Mouse (Mus musculus): ENCODE results near the gene Nell2. TPM values are rescaled to one million over a fixed set of nuclear protein-coding genes. Genes with fewer than 3 reads are reported as not detected.
A peak's percentile ranks its signal among the peaks of the same experiment; 100 is the strongest.

Nell2 gene
- polyA plus RNA-seq (2014; fragmentation: Nextera tagmentation; extraction: Ambion mirVana), result 1.8 and 1.9 TPM in 2 replicates

- H3K36me3 ChIP-seq (ENCODE audit: control insufficient read depth, insufficient read depth, low read length), result no peaks in the 10 kb centered on the region
- H3K9ac ChIP-seq (ENCODE audit: low read depth, low read length), result no peak within 1 kb of the TSS
- no peaks in the 10 kb centered on the region for H3K9me3 ChIP-seq (ENCODE audit: control insufficient read depth, low read length)
- peak within 1 kb of the TSS; percentile 71 for H3K4me2 ChIP-seq
- DNase-seq (ENCODE audit: low spot score) (peak; percentile 37), ATAC-seq (replicated peaks; ENCODE audit: low FRiP score) (peak; percentile 26; the same call in 1 of the 2 replicates)
- peak within 1 kb of the TSS; percentile 51 for H3K4me3 ChIP-seq (ENCODE audit: low read depth, low read length)
- WGBS, result under 1% methylated on average over 93 of the region's 95 CpGs
- H3K4me1 ChIP-seq (replicated peaks; ENCODE audit: control insufficient read depth, insufficient read depth, low read length), result no peaks in the 10 kb centered on the region; the same call in 1 of the 2 replicates
- no peak within 1 kb of the TSS for H3K27ac ChIP-seq (ENCODE audit: low read depth, low read length)
- H3K27me3 ChIP-seq (replicated peaks; ENCODE audit: control insufficient read depth, insufficient read depth, low read length), result peaks cover 34% of the 10 kb centered on the region
Measured at GRCm38 (mm10) chr15:95527948-95528861, at the start of gene Nell2. Nell2 (minus strand) TSS chr15:95528559.

GRCm38 (mm10) chr15:95574661-95575060 is 46.3 kb upstream of the Nell2 start:
- 17% methylated on average over 5 of the region's 5 CpGs for WGBS
- DNase-seq (ENCODE audit: low spot score), result no peak

GRCm38 (mm10) chr15:95569606-95570005 is 41.2 kb upstream of the Nell2 start:
- H3K4me2 ChIP-seq, result no peak overlapping the region

More at GRCm38 (mm10) chr15:95574661-95575060, 46.3 kb upstream of the Nell2 start:
- no peak for ATAC-seq (replicated peaks; ENCODE audit: low FRiP score)
- no peak overlapping the region for H3K4me2 ChIP-seq
- H3K9me3 ChIP-seq (ENCODE audit: control insufficient read depth, low read length), result no peaks in the 10 kb centered on the region
- no peak overlapping the region for H3K9ac ChIP-seq (ENCODE audit: low read depth, low read length)
- H3K27me3 ChIP-seq (replicated peaks; ENCODE audit: control insufficient read depth, insufficient read depth, low read length), result no peaks in the 10 kb centered on the region
- H3K27ac ChIP-seq (ENCODE audit: low read depth, low read length), result no peak overlapping the region
- no peaks in the 10 kb centered on the region for H3K4me1 ChIP-seq (replicated peaks; ENCODE audit: control insufficient read depth, insufficient read depth, low read length)
- H3K4me3 ChIP-seq (ENCODE audit: low read depth, low read length), result no peak overlapping the region
- no peaks in the 10 kb centered on the region for H3K36me3 ChIP-seq (ENCODE audit: control insufficient read depth, insufficient read depth, low read length)

GRCm38 (mm10) chr15:95565160-95565559 is 36.8 kb upstream of the Nell2 start:
- WGBS, result 86% methylated on average over 2 of the region's 2 CpGs
- ATAC-seq (replicated peaks; ENCODE audit: low FRiP score), result no peak

More at GRCm38 (mm10) chr15:95569606-95570005, 41.2 kb upstream of the Nell2 start:
- H3K36me3 ChIP-seq (ENCODE audit: control insufficient read depth, insufficient read depth, low read length), result no peaks in the 10 kb centered on the region
- no peaks in the 10 kb centered on the region for H3K4me1 ChIP-seq (replicated peaks; ENCODE audit: control insufficient read depth, insufficient read depth, low read length)
- DNase-seq (ENCODE audit: low spot score) (no peak), ATAC-seq (replicated peaks; ENCODE audit: low FRiP score) (no peak)
- H3K27ac ChIP-seq (ENCODE audit: low read depth, low read length), result no peak overlapping the region
- no peak overlapping the region for H3K9ac ChIP-seq (ENCODE audit: low read depth, low read length)
- no peaks in the 10 kb centered on the region for H3K27me3 ChIP-seq (replicated peaks; ENCODE audit: control insufficient read depth, insufficient read depth, low read length)
- H3K9me3 ChIP-seq (ENCODE audit: control insufficient read depth, low read length), result no peaks in the 10 kb centered on the region
- H3K4me3 ChIP-seq (ENCODE audit: low read depth, low read length), result no peak overlapping the region
- 76% methylated on average over 6 of the region's 6 CpGs for WGBS

GRCm38 (mm10) chr15:95561303-95561702 is 32.9 kb upstream of the Nell2 start:
- H3K4me1 ChIP-seq (replicated peaks; ENCODE audit: control insufficient read depth, insufficient read depth, low read length), result no peaks in the 10 kb centered on the region
- ATAC-seq (replicated peaks; ENCODE audit: low FRiP score), result no peak
- H3K4me3 ChIP-seq (ENCODE audit: low read depth, low read length), result no peak overlapping the region
- H3K9ac ChIP-seq (ENCODE audit: low read depth, low read length), result no peak overlapping the region
- WGBS, result 84% methylated on average over 5 of the region's 5 CpGs
- no peak overlapping the region for H3K4me2 ChIP-seq
- no peaks in the 10 kb centered on the region for H3K9me3 ChIP-seq (ENCODE audit: control insufficient read depth, low read length)
- DNase-seq (ENCODE audit: low spot score), result no peak
- no peaks in the 10 kb centered on the region for H3K36me3 ChIP-seq (ENCODE audit: control insufficient read depth, insufficient read depth, low read length)
- H3K27ac ChIP-seq (ENCODE audit: low read depth, low read length), result no peak overlapping the region
- H3K27me3 ChIP-seq (replicated peaks; ENCODE audit: control insufficient read depth, insufficient read depth, low read length), result no peaks in the 10 kb centered on the region

More at GRCm38 (mm10) chr15:95565160-95565559, 36.8 kb upstream of the Nell2 start:
- Histone ChIP-seq H3K9ac (ENCODE audit: low read depth, low read length) (no peak overlapping the region), H3K4me1 (replicated peaks; ENCODE audit: control insufficient read depth, insufficient read depth, low read length) (no peaks in the 10 kb centered on the region), H3K27ac (ENCODE audit: low read depth, low read length) (no peak overlapping the region), H3K4me3 (ENCODE audit: low read depth, low read length) (no peak overlapping the region), H3K27me3 (replicated peaks; ENCODE audit: control insufficient read depth, insufficient read depth, low read length) (no peaks in the 10 kb centered on the region), H3K4me2 (no peak overlapping the region), H3K36me3 (ENCODE audit: control insufficient read depth, insufficient read depth, low read length) (no peaks in the 10 kb centered on the region), H3K9me3 (ENCODE audit: control insufficient read depth, low read length) (no peaks in the 10 kb centered on the region)
- DNase-seq (ENCODE audit: low spot score), result no peak

- Histone ChIP-seq H3K4me3 (ENCODE audit: low read depth, low read length) (no peak overlapping the region), H3K4me1 (replicated peaks; ENCODE audit: control insufficient read depth, insufficient read depth, low read length) (no peaks in the 10 kb centered on the region), H3K9me3 (ENCODE audit: control insufficient read depth, low read length) (0 out of 2 replicates have a peak, but pooled peaks cover 2% of the 10 kb centered on the region), H3K27ac (ENCODE audit: low read depth, low read length) (no peak overlapping the region), H3K4me2 (no peak overlapping the region), H3K36me3 (ENCODE audit: control insufficient read depth, insufficient read depth, low read length) (no peaks in the 10 kb centered on the region), H3K27me3 (replicated peaks; ENCODE audit: control insufficient read depth, insufficient read depth, low read length) (no peaks in the 10 kb centered on the region), H3K9ac (ENCODE audit: low read depth, low read length) (no peak overlapping the region)
- 74% methylated on average over 5 of the region's 5 CpGs for WGBS
- DNase-seq (ENCODE audit: low spot score), result no peak
- ATAC-seq (replicated peaks; ENCODE audit: low FRiP score), result no peak
Measured at GRCm38 (mm10) chr15:95550011-95550410, 21.7 kb upstream of the Nell2 start.

GRCm38 (mm10) chr15:95542632-95543031 is 14.3 kb upstream of the Nell2 start:
- H3K9me3 ChIP-seq (ENCODE audit: control insufficient read depth, low read length), result no peaks in the 10 kb centered on the region
- no peaks in the 10 kb centered on the region for H3K4me1 ChIP-seq (replicated peaks; ENCODE audit: control insufficient read depth, insufficient read depth, low read length)
- no peak overlapping the region for H3K27ac ChIP-seq (ENCODE audit: low read depth, low read length)
- no peak overlapping the region for H3K4me2 ChIP-seq
- H3K9ac ChIP-seq (ENCODE audit: low read depth, low read length), result no peak overlapping the region
- ATAC-seq (replicated peaks; ENCODE audit: low FRiP score), result no peak
- 68% methylated on average over 6 of the region's 6 CpGs for WGBS
- no peaks in the 10 kb centered on the region for H3K36me3 ChIP-seq (ENCODE audit: control insufficient read depth, insufficient read depth, low read length)
- DNase-seq (ENCODE audit: low spot score), result no peak
- no peak overlapping the region for H3K4me3 ChIP-seq (ENCODE audit: low read depth, low read length)
- no peaks in the 10 kb centered on the region for H3K27me3 ChIP-seq (replicated peaks; ENCODE audit: control insufficient read depth, insufficient read depth, low read length)

GRCm38 (mm10) chr15:95536724-95537123 is 8.4 kb upstream of the Nell2 start:
- Histone ChIP-seq H3K4me3 (ENCODE audit: low read depth, low read length) (no peak overlapping the region), H3K9me3 (ENCODE audit: control insufficient read depth, low read length) (no peaks in the 10 kb centered on the region), H3K9ac (ENCODE audit: low read depth, low read length) (no peak overlapping the region), H3K4me2 (no peak overlapping the region), H3K27me3 (replicated peaks; ENCODE audit: control insufficient read depth, insufficient read depth, low read length) (no peaks in the 10 kb centered on the region), H3K36me3 (ENCODE audit: control insufficient read depth, insufficient read depth, low read length) (no peaks in the 10 kb centered on the region), H3K4me1 (replicated peaks; ENCODE audit: control insufficient read depth, insufficient read depth, low read length) (no peaks in the 10 kb centered on the region), H3K27ac (ENCODE audit: low read depth, low read length) (no peak overlapping the region)
- ATAC-seq (replicated peaks; ENCODE audit: low FRiP score) (no peak), DNase-seq (ENCODE audit: low spot score) (no peak)
- 73% methylated on average over 4 of the region's 4 CpGs for WGBS

- Histone ChIP-seq H3K36me3 (ENCODE audit: control insufficient read depth, insufficient read depth, low read length) (no peaks in the 10 kb centered on the region), H3K4me3 (ENCODE audit: low read depth, low read length) (no peak overlapping the region), H3K9me3 (ENCODE audit: control insufficient read depth, low read length) (no peaks in the 10 kb centered on the region), H3K27ac (ENCODE audit: low read depth, low read length) (no peak overlapping the region), H3K4me2 (no peak overlapping the region), H3K27me3 (replicated peaks; ENCODE audit: control insufficient read depth, insufficient read depth, low read length) (no peaks in the 10 kb centered on the region), H3K9ac (ENCODE audit: low read depth, low read length) (no peak overlapping the region), H3K4me1 (replicated peaks; ENCODE audit: control insufficient read depth, insufficient read depth, low read length) (no peaks in the 10 kb centered on the region)
- no peak for DNase-seq (ENCODE audit: low spot score)
- no peak for ATAC-seq (replicated peaks; ENCODE audit: low FRiP score)
- WGBS, result 73% methylated on average over 4 of the region's 4 CpGs
Measured at GRCm38 (mm10) chr15:95536230-95536629, 7.9 kb upstream of the Nell2 start.
